Mouse (Mus musculus) thymus, postnatal 0 days (tissue): Measurements from ENCODE around the gene Ube2g1. TPM values are rescaled to one million over a fixed set of nuclear protein-coding genes. Genes with fewer than 3 reads are reported as not detected.
"Not testable (repeated sequence)": the region's sequence is repeated elsewhere in the genome, so short reads cannot be mapped to it uniquely, and the experiment has no call there.

ENCODE experiments used
- DNase-seq: peaks from one replicate; pipeline ENCODE4 v3.0.0-alpha.2; 2015; ENCODE audit warnings: low spot score
- microRNA-seq: library from miRNA; unstranded; fragments of <30 nt; microRNA quantifications from one replicate; pipeline ENCODE4, GENCODE M21; 2016; ENCODE audit warnings: borderline number of aligned reads
- polyA plus RNA-seq: library from polyadenylated mRNA; unstranded; fragments of >200 nt; fragmentation: Nextera tagmentation; extraction: Ambion mirVana; gene quantifications from 2 replicates; pipeline ENCODE4 v1.2.1, GENCODE M21; 2015

Gene Ube2g1
- polyA plus RNA-seq, 1 experiment from 2014 or later: 64.1 TPM

DNA sequence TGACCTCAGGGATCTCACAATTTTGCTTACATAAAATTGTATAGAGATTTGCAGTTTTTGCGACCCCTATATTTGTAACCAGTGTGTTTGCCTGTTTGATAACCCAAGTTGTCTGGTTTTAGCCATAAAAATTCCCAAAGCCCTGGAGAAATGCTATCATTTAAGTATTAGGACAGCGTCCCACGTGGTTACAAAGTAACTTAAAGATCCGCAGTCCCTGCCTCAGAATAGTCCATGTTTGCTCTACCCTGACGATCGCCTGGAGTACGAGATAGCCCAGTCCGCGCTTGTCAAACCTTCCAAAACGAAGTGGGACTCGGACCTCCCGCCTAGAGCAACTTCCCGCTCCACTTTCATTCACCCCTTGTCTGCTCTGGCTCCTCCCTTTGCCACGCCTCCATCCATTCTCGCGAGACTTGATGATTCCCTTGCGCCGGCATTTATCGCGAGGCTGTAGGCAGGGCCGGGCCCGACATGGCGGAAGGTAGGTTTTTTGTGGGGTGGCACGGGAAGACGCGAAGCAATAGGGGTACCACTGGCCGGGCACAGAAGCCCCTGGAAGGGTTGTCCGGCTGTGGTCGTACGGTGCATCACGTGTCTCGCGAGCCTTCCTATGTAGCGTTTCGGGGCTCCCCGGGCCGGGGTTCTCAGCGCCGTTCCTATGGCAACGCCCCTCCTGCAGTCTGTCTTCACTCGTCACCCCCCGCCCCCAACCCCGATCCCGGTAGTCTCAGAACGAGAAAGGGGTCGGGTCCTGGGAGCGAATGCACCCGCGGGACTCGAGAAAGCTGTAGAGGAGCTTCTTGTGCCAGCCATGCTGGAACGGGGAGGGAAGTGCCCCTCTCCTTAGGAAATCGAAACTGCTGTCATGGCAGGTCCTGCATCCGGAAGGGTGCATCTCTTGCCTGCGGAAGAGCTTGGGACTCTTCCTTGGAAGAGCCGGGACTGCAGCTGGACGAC is 82.7 kb downstream of the Ube2g1 start, which contains the start of gene Ankfy1:
Gene Ankfy1, plus strand, starts transcription at position 456 of the 960 bp plus-strand sequence.
- peak; percentile 97 for DNase-seq

DNA sequence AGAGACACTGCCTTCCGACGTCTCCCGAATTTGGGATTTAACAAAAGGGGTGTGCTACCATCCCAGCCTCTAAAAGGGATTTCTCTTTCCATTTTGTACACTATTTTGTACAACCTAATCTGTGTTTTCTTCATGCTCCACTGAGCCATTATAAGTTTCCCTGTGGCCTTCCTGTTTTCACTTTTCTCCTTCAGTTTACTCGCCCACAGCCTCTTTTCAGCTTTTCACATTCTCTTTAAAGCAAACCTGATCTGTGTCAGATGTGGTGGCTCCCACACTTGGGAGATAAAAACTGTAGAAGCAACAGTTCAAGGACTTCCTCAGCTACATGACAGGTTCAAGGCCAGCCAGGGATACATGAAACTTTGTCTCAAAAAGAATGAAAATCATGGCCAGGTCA is 85.3 kb downstream of the Ube2g1 start:
- DNase-seq: no peak

DNA sequence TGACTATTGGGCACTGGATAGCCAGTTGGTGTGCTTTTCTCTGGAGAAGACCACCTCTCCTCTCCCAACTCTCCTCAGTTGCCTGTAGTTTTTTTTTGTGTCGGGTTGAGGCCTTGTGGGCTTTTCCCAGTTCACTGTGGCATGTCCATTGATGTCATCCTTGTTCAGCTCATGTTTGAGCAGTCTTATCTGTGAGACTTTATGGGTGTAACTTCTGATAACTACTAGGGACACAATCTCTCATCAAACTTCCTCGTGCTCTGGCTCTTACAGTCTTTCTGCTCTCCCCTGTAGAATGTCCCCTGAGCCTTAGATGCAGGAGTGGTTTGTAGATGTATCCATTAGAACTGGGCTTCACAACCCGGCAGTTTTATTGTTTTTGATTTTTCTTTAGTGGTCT is 87.9 kb downstream of the Ube2g1 start:
- DNase-seq: no peak

DNA sequence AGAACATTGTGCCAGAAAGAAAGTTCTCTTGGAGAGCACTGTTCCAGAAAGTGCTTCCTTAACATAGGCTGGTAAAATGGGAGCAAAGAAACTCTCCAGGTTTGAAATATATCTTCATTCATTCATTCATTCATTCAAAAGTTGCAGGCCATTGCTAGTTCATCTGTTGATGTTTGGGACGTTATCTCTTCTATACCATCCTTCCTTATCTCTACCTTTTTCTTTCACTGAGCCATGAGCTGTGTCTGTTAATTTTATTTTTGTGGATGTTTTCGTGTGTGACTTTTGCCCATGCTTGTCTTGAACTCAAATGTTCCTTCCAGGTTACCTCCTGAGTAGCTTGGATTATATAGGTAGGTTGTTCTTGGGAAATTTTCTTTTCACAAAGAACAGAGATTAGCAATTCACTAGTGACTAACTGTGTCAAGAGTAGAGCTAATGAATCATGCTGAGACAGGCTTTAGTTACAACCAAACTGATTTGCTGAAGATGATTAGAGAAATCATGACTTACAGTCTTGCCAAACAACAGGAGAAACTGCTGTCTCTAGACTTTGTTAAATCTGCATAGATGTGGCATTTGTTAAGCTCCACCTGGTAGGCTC is 89.4 kb downstream of the Ube2g1 start:
- DNase-seq: no peak

DNA sequence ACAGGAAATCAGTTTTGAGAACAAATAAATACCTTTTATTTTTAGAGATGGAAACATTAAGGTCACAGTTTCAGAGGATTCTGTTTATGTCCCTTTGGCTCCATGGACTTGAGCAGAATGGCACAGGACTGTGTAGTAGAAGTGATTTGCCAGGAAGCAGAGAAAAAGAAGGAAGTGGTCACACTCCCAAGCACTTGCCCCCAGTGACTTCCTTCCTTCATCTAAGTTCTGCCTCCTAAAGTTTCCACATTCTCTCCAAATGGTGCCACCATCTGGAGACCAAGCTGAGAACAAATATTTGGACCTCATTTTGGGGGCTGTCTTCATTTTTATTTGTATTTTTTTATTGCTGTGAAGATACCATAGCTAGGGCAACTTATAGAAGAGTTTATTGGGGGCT is 90.2 kb downstream of the Ube2g1 start:
- DNase-seq: no peak

DNA sequence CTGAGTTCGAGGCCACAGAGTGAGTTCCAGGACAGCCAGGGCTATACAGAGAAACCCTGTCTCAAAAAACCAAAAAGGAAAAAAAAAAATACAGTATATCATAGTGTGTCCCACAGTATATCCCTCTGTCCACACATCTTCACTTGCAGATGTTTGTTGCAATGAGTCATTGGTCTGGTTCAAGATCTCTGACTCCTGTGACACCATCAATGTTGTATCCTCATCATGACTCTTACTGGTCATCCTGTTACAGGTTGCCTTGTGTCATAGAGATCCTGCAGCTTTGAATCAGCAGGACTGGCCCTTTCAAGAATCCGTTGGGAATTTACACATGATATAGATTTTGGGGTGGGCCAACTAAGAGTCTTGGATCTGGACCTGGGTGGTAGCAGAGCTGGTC is 98.0 kb downstream of the Ube2g1 start:
- DNase-seq: not testable (repeated sequence)

DNA sequence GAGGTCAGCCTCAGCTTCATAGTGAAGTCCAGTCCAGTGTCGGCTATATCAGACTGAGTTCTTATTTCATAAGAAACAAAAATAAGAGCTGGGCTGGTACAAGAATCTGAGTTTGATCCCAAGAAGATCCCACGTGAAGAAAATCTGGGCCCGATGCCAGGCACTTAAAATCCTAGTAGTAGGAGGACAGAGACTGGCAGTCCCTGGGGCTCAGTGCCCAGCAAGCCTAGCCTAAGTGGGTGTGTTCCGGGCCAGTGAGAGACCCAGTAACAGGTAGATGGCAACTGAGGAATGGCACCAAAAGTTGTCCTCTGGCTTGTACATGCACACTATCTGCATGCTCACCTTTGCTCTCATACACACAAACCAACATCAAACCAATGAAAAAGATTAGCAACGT is 105.6 kb downstream of the Ube2g1 start:
- DNase-seq: no peak

DNA sequence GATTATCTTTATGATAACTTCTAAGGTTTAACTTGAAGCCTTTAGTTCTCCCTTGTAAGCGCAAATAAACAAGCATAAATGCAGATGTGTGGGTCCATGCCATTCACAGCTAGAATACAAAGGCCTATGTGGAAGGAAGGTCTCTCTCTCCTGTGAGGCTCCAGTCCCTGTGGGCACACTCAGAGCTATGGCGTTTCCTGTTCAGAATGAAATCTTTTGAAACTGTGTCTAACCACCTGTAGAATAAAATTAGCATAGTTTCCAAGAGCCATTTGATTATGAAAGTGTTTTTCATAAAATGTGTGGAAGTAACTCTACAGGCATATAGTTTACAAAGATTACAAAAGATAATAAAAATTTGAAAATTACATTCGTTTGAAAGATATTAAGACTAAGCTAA is 111.1 kb downstream of the Ube2g1 start:
- DNase-seq: peak; percentile 38

DNA sequence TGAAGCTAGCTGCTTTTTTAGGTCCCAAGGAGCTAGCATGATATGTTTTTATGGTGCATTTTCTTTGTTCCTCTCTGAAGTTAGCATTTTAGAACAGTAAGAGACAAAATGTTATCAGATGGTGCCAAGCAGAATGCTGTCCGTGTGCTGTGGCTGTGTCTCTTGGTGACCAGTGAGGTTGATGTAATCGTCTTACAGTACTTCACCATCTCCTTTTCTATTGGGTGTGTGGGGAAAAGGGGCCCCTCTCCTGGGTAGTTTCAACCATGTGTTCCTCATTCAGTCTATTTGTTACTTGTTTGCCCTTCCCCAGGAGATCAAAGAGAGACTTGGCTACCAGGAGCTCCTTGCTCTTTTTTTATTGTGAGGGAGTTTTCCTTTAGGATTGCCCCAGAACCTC is 116.1 kb downstream of the Ube2g1 start:
- DNase-seq: no peak

DNA sequence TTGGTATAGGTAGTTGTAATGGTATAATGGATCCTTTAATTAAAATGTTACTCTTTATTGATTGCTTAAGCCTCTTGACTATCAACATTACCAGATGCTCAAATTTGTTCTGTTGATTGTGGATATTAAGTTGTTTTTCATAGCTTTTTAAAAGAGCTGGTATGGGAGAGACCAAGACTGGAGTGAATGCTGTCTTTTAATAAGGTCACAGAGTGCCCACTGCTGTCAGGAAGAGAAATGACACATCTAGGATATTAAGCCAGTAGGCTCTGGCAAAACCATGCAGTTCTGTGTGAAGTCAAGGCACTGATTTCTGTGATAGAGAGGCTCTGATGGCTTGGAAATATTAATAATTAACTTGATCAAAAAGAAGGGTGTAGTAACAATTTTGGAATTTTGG is 116.8 kb downstream of the Ube2g1 start:
- DNase-seq: no peak

DNA sequence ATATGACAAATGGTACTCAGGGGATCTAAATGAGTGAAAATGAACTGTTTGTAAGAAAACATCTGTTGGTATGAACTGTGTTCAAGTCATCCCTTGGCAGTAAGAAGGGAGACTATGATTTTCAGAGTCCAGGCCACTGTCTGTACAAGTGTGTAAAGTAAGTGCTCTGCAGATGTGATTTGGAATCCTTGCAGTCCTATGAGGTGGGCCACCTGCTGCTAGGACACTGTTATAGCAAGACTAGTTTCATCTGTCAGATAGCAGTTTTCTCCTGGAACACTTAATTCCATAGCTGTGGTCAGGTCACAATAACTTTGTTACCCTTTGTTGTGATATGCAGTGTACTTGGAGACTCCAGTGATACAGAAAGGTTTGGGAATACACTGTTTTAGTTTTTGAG is 118.9 kb downstream of the Ube2g1 start:
- DNase-seq: peak; percentile 24

DNA sequence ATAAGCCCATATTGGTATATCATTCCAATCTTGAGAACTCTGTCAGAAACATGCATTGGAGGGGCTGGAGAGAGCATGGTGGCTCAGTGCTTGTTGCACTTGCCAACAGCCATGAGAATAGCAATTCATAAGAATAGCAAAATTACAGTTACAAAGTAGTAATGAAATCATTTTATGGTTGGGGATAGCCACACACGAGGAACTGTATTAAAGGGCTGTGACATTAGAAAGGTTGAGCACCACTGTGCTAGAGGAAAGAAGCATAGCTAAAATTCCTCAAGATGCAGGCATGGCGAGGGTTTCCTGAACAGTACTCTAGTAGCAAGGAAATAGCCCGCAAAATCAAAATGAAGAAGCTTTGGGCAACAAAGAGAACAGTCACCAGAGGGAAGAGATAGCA is 126.7 kb downstream of the Ube2g1 start:
- no peak for DNase-seq

DNA sequence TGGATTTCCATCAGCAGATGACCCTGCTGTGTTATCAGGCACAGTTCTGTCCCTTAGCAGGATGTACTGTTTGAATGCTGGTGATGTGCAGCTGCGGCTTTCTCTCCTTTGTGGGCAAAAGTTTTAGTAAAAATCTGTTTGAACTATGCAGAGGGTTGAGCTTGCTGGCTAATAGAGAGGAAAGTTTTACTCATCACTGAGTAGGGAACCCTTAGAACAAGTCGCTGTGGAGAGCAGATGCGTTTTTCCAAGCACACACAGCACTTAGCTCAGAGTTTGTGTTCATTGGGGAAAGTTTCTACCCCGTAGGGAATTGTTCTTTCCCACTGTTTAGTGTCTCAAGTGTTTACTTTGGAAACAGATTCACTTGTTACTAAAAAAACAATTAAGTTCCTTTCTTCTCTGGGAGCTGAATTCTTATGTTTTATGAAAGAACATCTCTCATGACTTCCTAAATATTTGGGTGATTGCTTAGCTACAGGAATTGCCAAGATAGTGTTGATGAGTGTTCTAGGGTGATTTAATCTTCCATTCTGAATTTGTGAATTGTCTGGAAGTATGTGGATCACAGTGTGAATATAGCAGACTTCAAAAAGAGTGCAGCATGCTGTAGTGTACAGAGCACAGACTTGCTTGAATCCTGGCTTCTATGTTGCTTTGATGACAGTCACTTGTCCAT is 127.9 kb downstream of the Ube2g1 start:
- no peak for DNase-seq

DNA sequence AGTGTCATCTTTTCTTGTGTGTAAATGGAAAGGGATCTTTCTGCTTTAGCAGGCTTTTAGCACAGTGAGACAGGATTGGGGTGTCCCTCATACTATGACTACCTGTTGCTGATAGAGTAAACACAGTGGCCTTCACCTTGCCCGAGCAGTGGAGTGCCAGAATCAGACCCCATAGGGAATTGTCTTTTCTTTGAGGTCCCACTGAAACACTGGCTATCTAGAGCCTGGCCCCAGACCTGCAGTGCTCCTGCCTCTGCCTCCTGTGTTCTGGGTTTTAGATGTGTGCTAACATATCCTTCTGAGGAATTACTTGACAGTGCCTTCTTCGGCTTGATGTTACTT is 128.4 kb downstream of the Ube2g1 start:
- no peak for DNase-seq

Small RNA genes within 50 kb of the gene (microRNA-seq; reads per million reads assigned to microRNA genes)
- gene Gm25678: not detected

Other genes with a start within 250 kb of the Ube2g1 start
- gene Tekt1, start 244.8 kb upstream of the Ube2g1 start, polyA plus RNA-seq: 0.60 and 0.62 TPM in 2 replicates
- 3.3 and 4.1 TPM in 2 replicates for gene Smtnl2, start 195.6 kb upstream of the Ube2g1 start, polyA plus RNA-seq
- 1.0 and 1.1 TPM in 2 replicates for gene Ggt6, start 171.8 kb upstream of the Ube2g1 start, polyA plus RNA-seq
- gene Mybbp1a, start 165.9 kb upstream of the Ube2g1 start, polyA plus RNA-seq: 124 and 128 TPM in 2 replicates
- 1.4 and 1.5 TPM in 2 replicates for gene Spns2, start 117.4 kb upstream of the Ube2g1 start, polyA plus RNA-seq
- gene Spns3, start 56.8 kb upstream of the Ube2g1 start, polyA plus RNA-seq: 6.4 and 7.6 TPM in 2 replicates
- 11.4 and 12.5 TPM in 2 replicates for gene Ankfy1, start 82.7 kb downstream of the Ube2g1 start, polyA plus RNA-seq
- 5.4 and 6.0 TPM in 2 replicates for gene Cyb5d2, start 188.9 kb downstream of the Ube2g1 start, polyA plus RNA-seq
- gene Zzef1, start 188.9 kb downstream of the Ube2g1 start, polyA plus RNA-seq: 10.4 and 14.9 TPM in 2 replicates